Mouse (Mus musculus): ENCODE measurements around the gene Mrpl4. TPM values are rescaled to one million over a fixed set of nuclear protein-coding genes. Genes with fewer than 3 reads are reported as not detected.

Mrpl4 gene
- polyA plus RNA-seq, 2 experiments: 36.7 to 61.3 TPM

DNA sequence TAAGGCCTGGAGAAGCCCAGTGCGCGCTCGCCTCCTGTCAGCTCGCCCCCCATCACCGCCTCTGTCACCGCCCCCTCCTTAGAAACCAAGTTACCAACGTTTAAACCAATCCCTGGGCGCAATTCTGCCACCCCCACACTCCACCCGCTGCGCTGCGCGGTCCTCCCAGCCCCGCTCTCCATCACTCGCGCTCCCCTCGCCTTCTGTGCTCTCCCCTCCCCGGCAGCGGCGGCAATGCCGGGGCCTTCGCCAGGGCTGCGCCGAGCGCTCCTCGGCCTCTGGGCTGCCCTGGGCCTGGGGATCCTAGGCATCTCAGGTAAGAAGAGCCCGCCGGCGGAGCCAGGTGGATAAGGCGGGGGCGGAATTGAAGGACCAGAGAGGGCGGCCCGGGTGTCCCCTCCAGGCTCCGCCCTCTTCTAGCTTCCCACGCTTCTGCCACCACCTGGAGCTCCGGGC is 29.4 kb downstream of the Mrpl4 start, which contains the start of gene Icam5:
Gene Icam5 (plus strand): TSS at position 178 of the 456 bp plus-strand sequence.
- Histone ChIP-seq H3K27me3 (ENCODE audit: control insufficient read depth, insufficient read depth, low read length) (peaks cover 50% of the 10 kb centered on the region), H3K4me3 (ENCODE audit: insufficient read depth in 1 of 2, low read depth in 2 of 2, low read length in 2 of 2) (peak within 1 kb of the TSS; percentile 67 to 79), H3K4me1 (replicated peaks; ENCODE audit: control insufficient read depth in 2 of 2, insufficient read depth in 2 of 2, low read length in 1 of 2) (peaks cover 30 to 32% of the 10 kb centered on the region in 2 experiments), H3K36me3 (replicated peaks; ENCODE audit: control insufficient read depth, insufficient read depth, low read depth) (no peaks in the 10 kb centered on the region), H3K9me3 (ENCODE audit: control insufficient read depth, low read length) (no peaks in the 10 kb centered on the region), H3K9ac (replicated peaks) (peak within 1 kb of the TSS; percentile 65), H3K27ac (peak within 1 kb of the TSS; percentile 88), H3K4me2 (ENCODE audit: low read depth) (peak within 1 kb of the TSS; percentile 100)
- under 1% methylated on average over 35 of the region's 35 CpGs for WGBS (ENCODE audit: insufficient replicate concordance)
- TF ChIP-seq CTCF (IDR thresholded peaks at IDR 0.05; ENCODE audit: low read depth) (no peak), EP300 (IDR thresholded peaks at IDR 0.05; ENCODE audit: low read depth) (no peak)
- ATAC-seq (ENCODE audit: insufficient read depth): no peak
- DNase-seq (ENCODE audit: low read depth in 3 of 3, low spot score in 3 of 3): peak in 1 of 3 experiments; percentile 35

DNA sequence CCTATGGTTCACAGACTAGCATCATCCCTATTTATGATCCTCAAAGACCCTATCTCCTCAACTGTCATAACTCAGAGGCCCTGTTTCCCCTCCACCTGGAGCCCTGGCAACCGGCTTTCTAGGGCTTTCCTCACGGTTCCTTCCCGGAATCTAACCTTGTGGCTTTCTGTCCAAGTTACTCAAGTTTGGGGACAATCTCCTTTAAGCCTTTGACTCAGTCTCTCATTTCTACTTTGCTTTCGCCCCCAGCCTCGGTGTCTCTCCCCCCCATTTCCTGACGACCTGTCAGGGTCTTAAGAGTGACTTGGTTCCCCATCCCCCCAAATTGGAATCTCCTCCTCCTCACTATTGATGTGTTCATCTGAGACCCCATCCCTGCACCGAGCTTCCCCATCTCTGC is 30.0 kb downstream of the Mrpl4 start:
- H3K4me1 ChIP-seq (replicated peaks; ENCODE audit: control insufficient read depth in 2 of 2, insufficient read depth in 2 of 2, low read length in 1 of 2): peaks cover 28 to 32% of the 10 kb centered on the region in 2 experiments
- DNase-seq (ENCODE audit: low read depth in 3 of 3, low spot score in 3 of 3): no peak
- H3K36me3 ChIP-seq (replicated peaks; ENCODE audit: control insufficient read depth, insufficient read depth, low read depth): no peaks in the 10 kb centered on the region
- TF ChIP-seq EP300 (IDR thresholded peaks at IDR 0.05; ENCODE audit: low read depth): no peak
- no peak for TF ChIP-seq CTCF (IDR thresholded peaks at IDR 0.05; ENCODE audit: low read depth)
- WGBS (ENCODE audit: insufficient replicate concordance): 4% methylated on average over 7 of the region's 7 CpGs
- peak overlapping the region; percentile 49 to 67 for H3K4me3 ChIP-seq (ENCODE audit: insufficient read depth in 1 of 2, low read depth in 2 of 2, low read length in 2 of 2)
- H3K4me2 ChIP-seq (ENCODE audit: low read depth): peak overlapping the region; percentile 100
- no peak for ATAC-seq (ENCODE audit: insufficient read depth)
- no peak overlapping the region for H3K27ac ChIP-seq
- peaks cover 56% of the 10 kb centered on the region for H3K27me3 ChIP-seq (ENCODE audit: control insufficient read depth, insufficient read depth, low read length)
- no peaks in the 10 kb centered on the region for H3K9me3 ChIP-seq (ENCODE audit: control insufficient read depth, low read length)
- no peak overlapping the region for H3K9ac ChIP-seq (replicated peaks)

DNA sequence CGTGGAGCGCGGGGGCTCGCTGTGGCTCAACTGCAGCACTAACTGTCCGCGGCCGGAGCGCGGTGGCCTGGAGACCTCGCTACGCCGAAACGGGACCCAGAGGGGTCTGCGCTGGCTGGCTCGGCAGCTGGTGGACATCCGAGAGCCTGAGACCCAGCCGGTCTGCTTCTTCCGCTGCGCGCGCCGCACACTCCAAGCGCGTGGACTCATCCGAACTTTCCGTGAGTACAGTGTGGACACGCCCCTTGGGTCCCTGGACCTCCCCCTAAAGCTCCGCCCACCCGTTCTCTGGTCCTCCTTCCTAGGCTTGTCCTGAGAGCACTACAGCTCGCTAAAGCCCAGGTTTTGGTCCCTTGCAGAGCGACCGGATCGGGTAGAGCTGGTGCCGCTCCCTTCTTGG is 30.6 kb downstream of the Mrpl4 start:
- Histone ChIP-seq H3K4me2 (ENCODE audit: low read depth) (peak overlapping the region; percentile 100), H3K4me3 (ENCODE audit: insufficient read depth in 1 of 2, low read depth in 2 of 2, low read length in 2 of 2) (peak overlapping the region; percentile 49 to 67), H3K9ac (replicated peaks) (peak overlapping the region; percentile 50), H3K4me1 (replicated peaks; ENCODE audit: control insufficient read depth in 2 of 2, insufficient read depth in 2 of 2, low read length in 1 of 2) (peaks cover 23 to 26% of the 10 kb centered on the region in 2 experiments), H3K36me3 (replicated peaks; ENCODE audit: control insufficient read depth, insufficient read depth, low read depth) (no peaks in the 10 kb centered on the region), H3K9me3 (ENCODE audit: control insufficient read depth, low read length) (no peaks in the 10 kb centered on the region), H3K27me3 (ENCODE audit: control insufficient read depth, insufficient read depth, low read length) (peaks cover 62% of the 10 kb centered on the region), H3K27ac (no peak overlapping the region)
- DNase-seq (ENCODE audit: low read depth in 3 of 3, low spot score in 3 of 3) (peak; percentile 79 to 87 (median 80)), ATAC-seq (ENCODE audit: insufficient read depth) (peak; percentile 25)
- TF ChIP-seq EP300 (IDR thresholded peaks at IDR 0.05; ENCODE audit: low read depth) (no peak), CTCF (IDR thresholded peaks at IDR 0.05; ENCODE audit: low read depth) (no peak)
- WGBS (ENCODE audit: insufficient replicate concordance): under 1% methylated on average over 34 of the region's 34 CpGs

DNA sequence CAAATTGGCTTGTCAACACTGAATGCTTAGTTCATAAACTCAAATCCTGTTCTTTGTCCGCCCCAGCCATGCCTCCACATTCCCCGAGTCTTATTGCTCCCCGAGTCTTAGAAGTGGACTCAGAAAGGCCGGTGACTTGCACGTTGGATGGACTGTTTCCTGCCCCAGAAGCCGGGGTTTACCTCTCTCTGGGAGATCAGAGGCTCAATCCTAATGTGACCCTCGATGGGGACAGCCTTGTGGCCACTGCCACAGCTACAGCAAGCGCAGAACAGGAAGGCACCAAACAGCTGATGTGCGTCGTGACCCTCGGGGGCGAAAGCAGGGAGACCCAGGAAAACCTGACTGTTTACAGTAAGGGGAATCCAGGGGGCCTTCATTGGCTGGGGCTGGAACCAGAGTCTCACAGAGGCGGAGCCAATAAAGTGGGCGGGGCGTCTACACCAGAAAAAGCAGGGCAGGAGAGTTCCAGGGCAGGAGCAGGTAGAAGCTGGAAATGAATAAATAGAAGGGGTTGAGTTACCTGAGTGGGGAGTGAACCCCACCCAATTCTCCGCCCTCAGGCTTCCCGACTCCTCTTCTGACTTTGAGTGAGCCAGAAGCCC is 32.0 kb downstream of the Mrpl4 start:
- Histone ChIP-seq H3K4me1 (replicated peaks; ENCODE audit: control insufficient read depth in 2 of 2, insufficient read depth in 2 of 2, low read length in 1 of 2) (peaks cover 18 to 22% of the 10 kb centered on the region in 2 experiments), H3K4me2 (ENCODE audit: low read depth) (no peak overlapping the region), H3K4me3 (ENCODE audit: insufficient read depth in 1 of 2, low read depth in 2 of 2, low read length in 2 of 2) (no peak overlapping the region), H3K27ac (no peak overlapping the region), H3K36me3 (replicated peaks; ENCODE audit: control insufficient read depth, insufficient read depth, low read depth) (no peaks in the 10 kb centered on the region), H3K9ac (replicated peaks) (no peak overlapping the region), H3K9me3 (ENCODE audit: control insufficient read depth, low read length) (no peaks in the 10 kb centered on the region), H3K27me3 (ENCODE audit: control insufficient read depth, insufficient read depth, low read length) (peaks cover 70% of the 10 kb centered on the region)
- TF ChIP-seq CTCF (IDR thresholded peaks at IDR 0.05; ENCODE audit: low read depth): no peak
- TF ChIP-seq EP300 (IDR thresholded peaks at IDR 0.05; ENCODE audit: low read depth): no peak
- DNase-seq (ENCODE audit: low read depth in 3 of 3, low spot score in 3 of 3): no peak
- WGBS (ENCODE audit: insufficient replicate concordance): 5% methylated on average over 17 of the region's 17 CpGs
- ATAC-seq (ENCODE audit: insufficient read depth): no peak

DNA sequence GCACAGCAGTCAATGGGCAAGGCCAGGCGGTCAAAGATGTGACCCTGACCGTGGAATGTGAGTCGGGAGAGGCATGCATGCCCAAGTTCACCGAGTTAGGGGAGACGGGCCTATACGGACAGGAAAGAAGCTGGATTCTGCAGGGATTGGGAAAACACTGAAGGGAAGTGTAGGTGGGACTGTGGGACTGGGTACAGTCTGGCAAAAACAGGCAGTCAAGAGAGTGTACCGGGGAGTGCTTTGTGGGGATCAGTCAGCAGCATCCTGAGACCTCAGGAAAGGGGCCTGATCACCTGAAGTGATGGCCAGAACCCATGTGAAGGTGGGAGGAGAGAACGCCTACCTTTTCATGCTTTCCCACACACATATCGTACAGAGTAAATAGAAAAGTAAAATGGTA is 33.0 kb downstream of the Mrpl4 start:
- ATAC-seq (ENCODE audit: insufficient read depth) (no peak), DNase-seq (ENCODE audit: low read depth in 3 of 3, low spot score in 3 of 3) (no peak)
- TF ChIP-seq EP300 (IDR thresholded peaks at IDR 0.05; ENCODE audit: low read depth) (no peak), CTCF (IDR thresholded peaks at IDR 0.05; ENCODE audit: low read depth) (no peak)
- Histone ChIP-seq H3K27me3 (ENCODE audit: control insufficient read depth, insufficient read depth, low read length) (peaks cover 70% of the 10 kb centered on the region), H3K36me3 (replicated peaks; ENCODE audit: control insufficient read depth, insufficient read depth, low read depth) (no peaks in the 10 kb centered on the region), H3K4me3 (ENCODE audit: insufficient read depth in 1 of 2, low read depth in 2 of 2, low read length in 2 of 2) (no peak overlapping the region), H3K4me2 (ENCODE audit: low read depth) (no peak overlapping the region), H3K9ac (replicated peaks) (no peak overlapping the region), H3K9me3 (ENCODE audit: control insufficient read depth, low read length) (no peaks in the 10 kb centered on the region), H3K27ac (no peak overlapping the region), H3K4me1 (replicated peaks; ENCODE audit: control insufficient read depth in 2 of 2, insufficient read depth in 2 of 2, low read length in 1 of 2) (peaks cover 28 to 30% of the 10 kb centered on the region in 2 experiments)
- 41% methylated on average over 9 of the region's 9 CpGs for WGBS (ENCODE audit: insufficient replicate concordance)
